Mouse (Mus musculus): ENCODE results near the gene Cd80.
A peak's percentile ranks its signal among the peaks of the same experiment; 100 is the strongest.

The Cd80 gene

DNA sequence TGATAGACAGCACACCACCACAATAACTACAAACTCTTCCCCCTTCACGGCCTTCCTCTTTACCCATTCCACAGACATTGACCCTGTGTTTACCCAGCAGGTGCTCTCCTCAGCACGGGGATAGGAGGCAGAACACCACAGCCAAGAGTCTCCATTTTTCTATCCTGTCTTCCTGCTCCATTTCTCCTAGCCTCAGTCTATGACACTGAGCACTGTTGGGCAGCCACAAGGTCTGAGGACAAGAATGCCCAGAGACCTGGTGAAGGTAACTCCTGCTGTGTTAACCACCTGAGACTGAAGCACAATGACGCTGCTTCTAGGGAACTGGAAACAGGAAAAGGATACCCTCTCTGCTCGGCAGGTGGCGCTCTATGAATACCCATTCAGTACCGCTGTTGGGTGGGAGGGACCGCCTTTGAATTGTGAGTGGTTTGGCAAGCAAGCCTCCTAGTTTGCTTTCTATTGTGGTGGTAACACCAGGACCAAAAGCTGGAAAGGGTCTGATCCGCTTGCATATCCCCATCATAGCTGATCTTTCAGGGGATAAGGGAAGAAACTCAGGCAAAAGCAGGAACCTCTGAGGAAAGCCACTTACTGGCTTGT is 81.3 kb downstream of the Cd80 start:
- peak; percentile 41 for DNase-seq

GRCm38 (mm10) chr16:38538716-38539380 is 83.5 kb downstream of the Cd80 start:
- DNase-seq, result no peak

Measured in cerebellum, adult 11 months (tissue).